Mouse (Mus musculus) heart, postnatal 0 days (tissue): Measurements from ENCODE around the gene Slc25a45.

Experiments used
- CTCF ChIP-seq: IDR thresholded peaks from 2 replicates; pipeline ENCODE4 v1.5.1; 2016; ENCODE audit warnings: antibody characterized with exemption, control low read depth, low read depth
- EP300 ChIP-seq: IDR thresholded peaks from 2 replicates; pipeline ENCODE4 v1.6.1; 2016; ENCODE audit warnings: antibody characterized with exemption, low read depth

GRCm38 (mm10) chr19:5883935-5884334 lies 6.3 kb downstream of the Slc25a45 start:
- TF ChIP-seq CTCF (no peak), EP300 (no peak)
